In the genomic region with DNA sequence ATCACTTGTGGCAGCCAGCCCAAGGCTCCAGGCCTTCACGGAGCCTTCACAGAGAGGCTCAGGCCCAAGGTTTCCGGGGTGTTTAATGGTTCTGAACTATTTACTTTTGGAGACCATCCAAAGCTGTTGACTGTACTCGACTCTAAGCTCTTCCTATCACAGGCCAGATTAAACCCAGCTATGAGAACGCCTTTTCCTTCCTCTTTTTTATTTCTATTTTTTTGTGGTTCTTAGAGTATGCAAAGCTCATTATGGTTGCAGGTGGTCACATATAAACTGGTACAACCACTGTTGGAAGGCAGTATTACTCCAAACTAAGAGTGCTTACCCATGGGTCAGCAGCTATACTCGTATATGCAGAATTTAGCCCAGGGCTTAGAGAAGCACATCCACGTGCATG, we compare ENCODE assay signal across 38 mouse cellular contexts. TPM values are rescaled to one million over a fixed set of nuclear protein-coding genes. Genes with fewer than 3 reads are reported as not detected.
"Had no signal": no experiment of that assay in that cellular context is flagged by ENCODE, and none has a peak within 500 bp of the region (broad histone marks: within the 10 kb centered on the region; RNA-seq: fewer than 3 reads in every experiment).

No protein-coding gene starts in this region.

- DNase-seq: gastrocnemius, adult 2 months; gastrocnemius, postnatal 10 days; gastrocnemius, postnatal 25 days; heart, postnatal 10 days; heart, postnatal 4 days; kidney, adult 18-20 months; kidney, adult 8-10 months; kidney, postnatal 14 days; kidney, postnatal 36 days; layer of hippocampus, adult 9-11 months; layer of hippocampus, postnatal 36 days; left cerebral cortex, postnatal 4 days had no signal

- H3K9ac ChIP-seq: heart, embryonic 12.5 days; hindbrain, embryonic 12.5 days; hindbrain, embryonic 14.5 days; limb, embryonic 13.5 days; limb, embryonic 15.5 days; liver, embryonic 12.5 days; liver, embryonic 14.5 days had no signal

- H3K27ac ChIP-seq: gastrocnemius, adult 2 months; heart, embryonic 10.5 days; hindbrain, embryonic 10.5 days; hindbrain, embryonic 12.5 days; hindbrain, embryonic 14.5 days; limb, embryonic 13.5 days; limb, embryonic 15.5 days; liver, embryonic 12.5 days; liver, embryonic 14.5 days had no signal

- H3K4me1 ChIP-seq: heart, embryonic 10.5 days; heart, embryonic 12.5 days; hindbrain, embryonic 10.5 days; limb, embryonic 13.5 days; limb, embryonic 15.5 days; liver, embryonic 12.5 days had no signal

- H3K9me3 ChIP-seq: heart, embryonic 10.5 days; hindbrain, embryonic 10.5 days; hindbrain, embryonic 12.5 days; limb, embryonic 13.5 days; limb, embryonic 15.5 days; liver, embryonic 12.5 days had no signal

- H3K36me3 ChIP-seq: heart, embryonic 10.5 days; heart, embryonic 12.5 days; hindbrain, embryonic 10.5 days; hindbrain, embryonic 12.5 days; limb, embryonic 13.5 days; limb, embryonic 15.5 days; liver, embryonic 12.5 days had no signal

- H3K4me3 ChIP-seq: gastrocnemius, adult 2 months; heart, embryonic 10.5 days; heart, embryonic 12.5 days; hindbrain, embryonic 10.5 days; hindbrain, embryonic 12.5 days; limb, embryonic 13.5 days; limb, embryonic 15.5 days; liver, embryonic 12.5 days had no signal

- H3K4me2 ChIP-seq: heart, embryonic 12.5 days; hindbrain, embryonic 12.5 days; hindbrain, embryonic 14.5 days; limb, embryonic 13.5 days; limb, embryonic 15.5 days; liver, embryonic 12.5 days had no signal

- ATAC-seq: hindbrain, embryonic 16.5 days; inflammation-experienced regulatory T-cells, adult 6 months; intestine, embryonic 16.5 days; liver, embryonic 12.5 days had no signal

- H3K27me3 ChIP-seq: limb, embryonic 15.5 days had no signal

RNA-seq across cellular contexts. Expression of a gene that starts 17.7 kb away (rescaled TPM):
- total RNA-seq: gastrocnemius, adult 2 months; gastrocnemius, postnatal 10 days; gastrocnemius, postnatal 25 days; gastrocnemius, postnatal 4 days; granulocyte monocyte progenitor cell, adult 5-6 weeks; heart, postnatal 10 days; heart, postnatal 25 days; layer of hippocampus, adult 18-20 months; layer of hippocampus, postnatal 36 days; liver, adult 2 months had no signal
- polyA plus RNA-seq: inflammation-experienced regulatory T-cells, adult 6 months; kidney, embryonic 14.5 days; liver, adult 2 months; liver, embryonic 14.5 days had no signal

RNA-seq across cellular contexts. Expression of a gene that starts 18.8 kb away (rescaled TPM):
- total RNA-seq: gastrocnemius, adult 2 months; gastrocnemius, postnatal 10 days; gastrocnemius, postnatal 25 days; gastrocnemius, postnatal 4 days; granulocyte monocyte progenitor cell, adult 5-6 weeks; heart, adult 8-10 months; heart, postnatal 10 days; heart, postnatal 25 days; heart, postnatal 4 days; layer of hippocampus, adult 18-20 months; layer of hippocampus, postnatal 36 days; liver, adult 2 months had no signal
- polyA plus RNA-seq: heart, embryonic 12.5 days; heart, embryonic 14.5 days; inflammation-experienced regulatory T-cells, adult 6 months; limb, embryonic 11.5 days; limb, embryonic 13.5 days; limb, embryonic 15.5 days; liver, adult 2 months; liver, embryonic 12.5 days; liver, embryonic 14.5 days; liver, embryonic 16.5 days had no signal

RNA-seq across cellular contexts. Expression of a gene that starts 58.8 kb away (rescaled TPM):
- total RNA-seq: gastrocnemius, adult 2 months; gastrocnemius, postnatal 10 days; gastrocnemius, postnatal 25 days; gastrocnemius, postnatal 4 days; granulocyte monocyte progenitor cell, adult 5-6 weeks; heart, adult 8-10 months; heart, postnatal 10 days; heart, postnatal 25 days; heart, postnatal 4 days; layer of hippocampus, postnatal 36 days; left cerebral cortex, postnatal 10 days; left cerebral cortex, postnatal 25 days; left cerebral cortex, postnatal 4 days; liver, adult 2 months had no signal
- polyA plus RNA-seq: heart, embryonic 10.5 days; heart, embryonic 12.5 days; heart, embryonic 14.5 days; inflammation-experienced regulatory T-cells, adult 6 months; intestine, embryonic 16.5 days; kidney, embryonic 14.5 days; kidney, embryonic 16.5 days; large intestine, adult 2 months; limb, embryonic 11.5 days; limb, embryonic 13.5 days; limb, embryonic 15.5 days; liver, adult 2 months; liver, embryonic 12.5 days; liver, embryonic 14.5 days; liver, embryonic 16.5 days had no signal
